Comparison of ENCODE assay signal across 19 mouse cellular contexts in genomic region chr11:111582980-111583379, GRCm38 (mm10).
DNase-seq lines count a peak whose midpoint lies in the region; ATAC-seq and TF ChIP-seq lines count a peak whose summit lies in the region.
"Had no signal": no experiment of that assay in that cellular context is flagged by ENCODE, and none has a peak within 500 bp of the region (broad histone marks: within the 10 kb centered on the region; RNA-seq: fewer than 3 reads in every experiment).

No protein-coding gene starts in this region.

- no peaks in the 10 kb centered on the region for H3K27me3 ChIP-seq in kidney, embryonic 16.5 days (ENCODE audit: insufficient read depth, low read length)
- H3K27me3 ChIP-seq in kidney, adult 2 months (replicated peaks; ENCODE audit: control insufficient read depth, insufficient read depth, low read length), result no peaks in the 10 kb centered on the region
- no peaks in the 10 kb centered on the region for H3K27me3 ChIP-seq in testis, adult 2 months (ENCODE audit: control insufficient read depth, insufficient read depth, low read length)
- H3K27me3 ChIP-seq in limb, embryonic 10.5 days (ENCODE audit: low read depth, poor library complexity, severe bottlenecking), result no peaks in the 10 kb centered on the region
- no peaks in the 10 kb centered on the region for H3K27me3 ChIP-seq in liver, embryonic 12.5 days (replicated peaks)
- H3K27me3 ChIP-seq: hindbrain, embryonic 15.5 days; liver, embryonic 13.5 days had no signal

- no peak for TF ChIP-seq CTCF in kidney, adult 2 months (conservative IDR thresholded peaks at IDR 0.05; ENCODE audit: insufficient read depth, insufficient read length, low read depth, low read length)
- no peak for TF ChIP-seq CTCF in testis, adult 2 months (IDR thresholded peaks at IDR 0.05; ENCODE audit: control insufficient read depth, insufficient read depth, insufficient replicate concordance, low read depth, low read length)

- no peaks in the 10 kb centered on the region for H3K36me3 ChIP-seq in kidney, embryonic 16.5 days (ENCODE audit: insufficient read depth, low read length)
- H3K36me3 ChIP-seq in kidney, adult 2 months (ENCODE audit: control insufficient read depth, insufficient read depth, low read length), result no peaks in the 10 kb centered on the region
- H3K36me3 ChIP-seq in testis, adult 2 months (ENCODE audit: control insufficient read depth, insufficient read depth, low read length), result no peaks in the 10 kb centered on the region
- H3K36me3 ChIP-seq in limb, embryonic 10.5 days, result no peaks in the 10 kb centered on the region
- no peaks in the 10 kb centered on the region for H3K36me3 ChIP-seq in liver, embryonic 12.5 days
- H3K36me3 ChIP-seq: hindbrain, embryonic 15.5 days; liver, embryonic 13.5 days; midbrain, embryonic 10.5 days had no signal

- no peak for DNase-seq in kidney, adult 2 months
- no peak for DNase-seq in testis, postnatal 14 days (ENCODE audit: low spot score)
- DNase-seq in limb, embryonic 10.5 days (ENCODE audit: low spot score), result no peak
- DNase-seq in left cerebral cortex, postnatal 4 days, result no peak
- DNase-seq: adrenal gland, postnatal 25 days; B cell, adult 2 months; cerebellum, adult 18-20 months; heart, postnatal 14 days; kidney, adult 8-10 months; liver, embryonic 13.5 days; lung, postnatal 36 days; thymus, adult 2 months had no signal

- H3K4me3 ChIP-seq in kidney, embryonic 16.5 days (ENCODE audit: low read length), result peak overlapping the region; percentile 30; the same call in 1 of the 2 replicates
- H3K4me3 ChIP-seq in kidney, adult 2 months (ENCODE audit: insufficient read depth, low read depth, low read length), result no peak overlapping the region
- H3K4me3 ChIP-seq in testis, adult 2 months (ENCODE audit: control insufficient read depth, low read depth, low read length), result peak overlapping the region; percentile 80
- no peak overlapping the region for H3K4me3 ChIP-seq in limb, embryonic 10.5 days
- H3K4me3 ChIP-seq in liver, embryonic 12.5 days, result no peak overlapping the region
- H3K4me3 ChIP-seq: erythroblast, embryonic 14.5 days; hindbrain, embryonic 15.5 days; liver, embryonic 13.5 days; midbrain, embryonic 10.5 days had no signal

- no peak overlapping the region for H3K9ac ChIP-seq in kidney, embryonic 16.5 days (replicated peaks; ENCODE audit: low read length)
- H3K9ac ChIP-seq in liver, embryonic 12.5 days, result no peak overlapping the region
- H3K9ac ChIP-seq: hindbrain, embryonic 15.5 days; liver, embryonic 13.5 days had no signal

- 42% methylated on average over 4 of the region's 4 CpGs for WGBS in kidney, embryonic 16.5 days
- 58% methylated on average over 4 of the region's 4 CpGs for WGBS in kidney, adult 2 months
- 76% methylated on average over 4 of the region's 4 CpGs for WGBS in limb, embryonic 10.5 days
- WGBS in liver, embryonic 12.5 days (ENCODE audit: insufficient replicate concordance), result 67% methylated on average over 4 of the region's 4 CpGs

- intact Hi-C loops in left cerebral cortex, postnatal 4 days (cut with DNase I), result no loop called here

- H3K4me2 ChIP-seq in kidney, embryonic 16.5 days (replicated peaks; ENCODE audit: low read depth, low read length), result peak overlapping the region; percentile 53
- H3K4me2 ChIP-seq in liver, embryonic 12.5 days, result no peak overlapping the region
- H3K4me2 ChIP-seq: hindbrain, embryonic 15.5 days had no signal

- no peak for ATAC-seq in kidney, embryonic 16.5 days (ENCODE audit: low FRiP score, low TSS enrichment)
- no peak for ATAC-seq in liver, embryonic 12.5 days
- ATAC-seq: forebrain, embryonic 14.5 days had no signal

- no peaks in the 10 kb centered on the region for H3K4me1 ChIP-seq in kidney, embryonic 16.5 days (ENCODE audit: insufficient read depth, low read length)
- no peaks in the 10 kb centered on the region for H3K4me1 ChIP-seq in kidney, adult 2 months (ENCODE audit: control insufficient read depth, insufficient read depth, low read length)
- H3K4me1 ChIP-seq in testis, adult 2 months (ENCODE audit: control insufficient read depth, insufficient read depth, low read length), result no peaks in the 10 kb centered on the region
- H3K4me1 ChIP-seq in limb, embryonic 10.5 days, result peaks cover 24% of the 10 kb centered on the region
- H3K4me1 ChIP-seq in liver, embryonic 12.5 days, result no peaks in the 10 kb centered on the region
- H3K4me1 ChIP-seq: hindbrain, embryonic 15.5 days; liver, embryonic 13.5 days had no signal

- no peaks in the 10 kb centered on the region for H3K9me3 ChIP-seq in kidney, embryonic 16.5 days (ENCODE audit: low read length)
- H3K9me3 ChIP-seq in limb, embryonic 10.5 days (replicated peaks), result no peaks in the 10 kb centered on the region
- no peaks in the 10 kb centered on the region for H3K9me3 ChIP-seq in liver, embryonic 12.5 days (replicated peaks)
- H3K9me3 ChIP-seq: hindbrain, embryonic 15.5 days; liver, embryonic 13.5 days; midbrain, embryonic 10.5 days had no signal

- no peak for TF ChIP-seq POLR2A in kidney, adult 2 months (IDR thresholded peaks at IDR 0.05; ENCODE audit: low read depth, low read length)
- TF ChIP-seq POLR2A in testis, adult 2 months (IDR thresholded peaks at IDR 0.05; ENCODE audit: control insufficient read depth, low read depth, low read length), result no peak

- no peak overlapping the region for H3K27ac ChIP-seq in kidney, embryonic 16.5 days (ENCODE audit: low read length)
- no peak overlapping the region for H3K27ac ChIP-seq in kidney, adult 2 months (ENCODE audit: insufficient read depth, low read depth, low read length)
- H3K27ac ChIP-seq in testis, adult 2 months (ENCODE audit: control insufficient read depth, insufficient read depth, low read depth, low read length), result no peak overlapping the region; the same call in 1 of the 2 replicates
- H3K27ac ChIP-seq in limb, embryonic 10.5 days, result peak overlapping the region; percentile 56; the same call in 1 of the 2 replicates
- H3K27ac ChIP-seq in liver, embryonic 12.5 days, result no peak overlapping the region
- H3K27ac ChIP-seq: hindbrain, embryonic 15.5 days; liver, embryonic 13.5 days; midbrain, embryonic 10.5 days had no signal

Comparison
In these comparisons a context has a peak if more than half of its experiments do, and no peak if none do; other contexts are left out.
1. H3K4me3 ChIP-seq: peak in kidney, embryonic 16.5 days (single experiment) and testis, adult 2 months (single experiment); none in kidney, adult 2 months (single experiment), limb, embryonic 10.5 days (single experiment) and liver, embryonic 12.5 days (single experiment).